Mouse (Mus musculus): ENCODE results near the gene Pigq. TPM values are rescaled to one million over a fixed set of nuclear protein-coding genes. Genes with fewer than 3 reads are reported as not detected.
A peak's percentile ranks its signal among the peaks of the same experiment; 100 is the strongest.

Pigq gene
- polyA plus RNA-seq, 1 experiment from 2014 or later: 41.4 TPM

- no peak overlapping the region for H3K27ac ChIP-seq (replicated peaks; ENCODE audit: low read depth, low read length)
- no peak overlapping the region for H3K9ac ChIP-seq (replicated peaks; ENCODE audit: low read length)
- no peak overlapping the region for H3K4me3 ChIP-seq (ENCODE audit: low read depth, low read length)
- no peak overlapping the region for H3K4me2 ChIP-seq (ENCODE audit: low read depth, low read length)
- no peaks in the 10 kb centered on the region for H3K27me3 ChIP-seq (ENCODE audit: control insufficient read depth, insufficient read depth, low read length)
- H3K9me3 ChIP-seq (replicated peaks; ENCODE audit: control insufficient read depth, low read length): no peaks in the 10 kb centered on the region
- WGBS: 100% methylated on average over 1 of the region's 1 CpGs
- peaks cover 10% of the 10 kb centered on the region for H3K36me3 ChIP-seq (replicated peaks; ENCODE audit: control insufficient read depth, insufficient read depth, low read depth, low read length)
- H3K4me1 ChIP-seq (ENCODE audit: control insufficient read depth, insufficient read depth, low read length): no peaks in the 10 kb centered on the region
- ATAC-seq (replicated peaks; ENCODE audit: insufficient number of reproducible peaks, low FRiP score, low TSS enrichment, low read depth) (no peak), DNase-seq (ENCODE audit: low spot score) (no peak)
Observed at GRCm38 (mm10) chr17:25934526-25934925, 10.2 kb downstream of the Pigq start.

GRCm38 (mm10) chr17:25925348-25925747 is 19.4 kb downstream of the Pigq start:
- Histone ChIP-seq H3K27me3 (ENCODE audit: control insufficient read depth, insufficient read depth, low read length) (no peaks in the 10 kb centered on the region), H3K9ac (replicated peaks; ENCODE audit: low read length) (no peak overlapping the region), H3K4me3 (ENCODE audit: low read depth, low read length) (no peak overlapping the region), H3K4me2 (ENCODE audit: low read depth, low read length) (no peak overlapping the region), H3K4me1 (ENCODE audit: control insufficient read depth, insufficient read depth, low read length) (no peaks in the 10 kb centered on the region), H3K9me3 (replicated peaks; ENCODE audit: control insufficient read depth, low read length) (no peaks in the 10 kb centered on the region), H3K27ac (replicated peaks; ENCODE audit: low read depth, low read length) (no peak overlapping the region), H3K36me3 (replicated peaks; ENCODE audit: control insufficient read depth, insufficient read depth, low read depth, low read length) (peaks cover 5% of the 10 kb centered on the region)
- no peak for DNase-seq (ENCODE audit: low spot score)
- no peak for ATAC-seq (replicated peaks; ENCODE audit: insufficient number of reproducible peaks, low FRiP score, low TSS enrichment, low read depth)
- WGBS: 74% methylated on average over 2 of the region's 2 CpGs

GRCm38 (mm10) chr17:25922120-25922519 is 22.6 kb downstream of the Pigq start:
- H3K27ac ChIP-seq (replicated peaks; ENCODE audit: low read depth, low read length): no peak overlapping the region
- ATAC-seq (replicated peaks; ENCODE audit: insufficient number of reproducible peaks, low FRiP score, low TSS enrichment, low read depth): no peak
- no peak overlapping the region for H3K4me2 ChIP-seq (ENCODE audit: low read depth, low read length)
- H3K36me3 ChIP-seq (replicated peaks; ENCODE audit: control insufficient read depth, insufficient read depth, low read depth, low read length): no peaks in the 10 kb centered on the region; the same call in 1 of the 2 replicates
- no peak for DNase-seq (ENCODE audit: low spot score)
- H3K4me3 ChIP-seq (ENCODE audit: low read depth, low read length): no peak overlapping the region
- 89% methylated on average over 5 of the region's 5 CpGs for WGBS
- no peaks in the 10 kb centered on the region for H3K9me3 ChIP-seq (replicated peaks; ENCODE audit: control insufficient read depth, low read length)
- peaks cover 4% of the 10 kb centered on the region for H3K4me1 ChIP-seq (ENCODE audit: control insufficient read depth, insufficient read depth, low read length)
- H3K27me3 ChIP-seq (ENCODE audit: control insufficient read depth, insufficient read depth, low read length): no peaks in the 10 kb centered on the region
- no peak overlapping the region for H3K9ac ChIP-seq (replicated peaks; ENCODE audit: low read length)

- ATAC-seq (replicated peaks; ENCODE audit: insufficient number of reproducible peaks, low FRiP score, low TSS enrichment, low read depth) (peak; percentile 99), DNase-seq (ENCODE audit: low spot score) (peak; percentile 99)
- WGBS: under 1% methylated on average over 40 of the region's 40 CpGs
- Histone ChIP-seq H3K27ac (replicated peaks; ENCODE audit: low read depth, low read length) (peak overlapping the region; percentile 59), H3K27me3 (ENCODE audit: control insufficient read depth, insufficient read depth, low read length) (no peaks in the 10 kb centered on the region), H3K9me3 (replicated peaks; ENCODE audit: control insufficient read depth, low read length) (no peaks in the 10 kb centered on the region), H3K9ac (replicated peaks; ENCODE audit: low read length) (peak overlapping the region; percentile 81), H3K4me2 (ENCODE audit: low read depth, low read length) (peak overlapping the region; percentile 43), H3K4me3 (ENCODE audit: low read depth, low read length) (peak overlapping the region; percentile 99), H3K36me3 (replicated peaks; ENCODE audit: control insufficient read depth, insufficient read depth, low read depth, low read length) (no peaks in the 10 kb centered on the region; the same call in 1 of the 2 replicates), H3K4me1 (ENCODE audit: control insufficient read depth, insufficient read depth, low read length) (peaks cover 4% of the 10 kb centered on the region)
Observed at GRCm38 (mm10) chr17:25919786-25920642, 24.7 kb downstream of the Pigq start.

GRCm38 (mm10) chr17:25919144-25919785 is 25.5 kb downstream of the Pigq start, which contains the start of gene Rab40c:
TSS of gene Rab40c (minus strand) at chr17:25919727.
- Histone ChIP-seq H3K4me3 (ENCODE audit: low read depth, low read length) (peak within 1 kb of the TSS; percentile 99), H3K9ac (replicated peaks; ENCODE audit: low read length) (peak within 1 kb of the TSS; percentile 81), H3K36me3 (replicated peaks; ENCODE audit: control insufficient read depth, insufficient read depth, low read depth, low read length) (no peaks in the 10 kb centered on the region; the same call in 1 of the 2 replicates), H3K4me2 (ENCODE audit: low read depth, low read length) (peak within 1 kb of the TSS; percentile 85), H3K27ac (replicated peaks; ENCODE audit: low read depth, low read length) (peak within 1 kb of the TSS; percentile 59), H3K27me3 (ENCODE audit: control insufficient read depth, insufficient read depth, low read length) (no peaks in the 10 kb centered on the region), H3K9me3 (replicated peaks; ENCODE audit: control insufficient read depth, low read length) (no peaks in the 10 kb centered on the region), H3K4me1 (ENCODE audit: control insufficient read depth, insufficient read depth, low read length) (peaks cover 4% of the 10 kb centered on the region)
- WGBS: under 1% methylated on average over 64 of the region's 78 CpGs
- peak; percentile 41 for DNase-seq (ENCODE audit: low spot score)
- no peak for ATAC-seq (replicated peaks; ENCODE audit: insufficient number of reproducible peaks, low FRiP score, low TSS enrichment, low read depth)

GRCm38 (mm10) chr17:25918037-25918750 is 26.5 kb downstream of the Pigq start:
- H3K9me3 ChIP-seq (replicated peaks; ENCODE audit: control insufficient read depth, low read length): no peaks in the 10 kb centered on the region
- peak overlapping the region; percentile 81 for H3K9ac ChIP-seq (replicated peaks; ENCODE audit: low read length)
- no peak overlapping the region for H3K27ac ChIP-seq (replicated peaks; ENCODE audit: low read depth, low read length)
- peak overlapping the region; percentile 99 for H3K4me3 ChIP-seq (ENCODE audit: low read depth, low read length)
- WGBS: 86% methylated on average over 9 of the region's 9 CpGs
- no peaks in the 10 kb centered on the region for H3K27me3 ChIP-seq (ENCODE audit: control insufficient read depth, insufficient read depth, low read length)
- H3K36me3 ChIP-seq (replicated peaks; ENCODE audit: control insufficient read depth, insufficient read depth, low read depth, low read length): no peaks in the 10 kb centered on the region; the same call in 1 of the 2 replicates
- DNase-seq (ENCODE audit: low spot score) (no peak), ATAC-seq (replicated peaks; ENCODE audit: insufficient number of reproducible peaks, low FRiP score, low TSS enrichment, low read depth) (no peak)
- H3K4me1 ChIP-seq (ENCODE audit: control insufficient read depth, insufficient read depth, low read length): peaks cover 4% of the 10 kb centered on the region
- H3K4me2 ChIP-seq (ENCODE audit: low read depth, low read length): peak overlapping the region; percentile 85

GRCm38 (mm10) chr17:25916931-25917647 is 27.6 kb downstream of the Pigq start:
- Histone ChIP-seq H3K4me2 (ENCODE audit: low read depth, low read length) (no peak overlapping the region), H3K4me1 (ENCODE audit: control insufficient read depth, insufficient read depth, low read length) (peaks cover 4% of the 10 kb centered on the region), H3K4me3 (ENCODE audit: low read depth, low read length) (no peak overlapping the region), H3K27me3 (ENCODE audit: control insufficient read depth, insufficient read depth, low read length) (no peaks in the 10 kb centered on the region), H3K27ac (replicated peaks; ENCODE audit: low read depth, low read length) (no peak overlapping the region), H3K9me3 (replicated peaks; ENCODE audit: control insufficient read depth, low read length) (no peaks in the 10 kb centered on the region), H3K36me3 (replicated peaks; ENCODE audit: control insufficient read depth, insufficient read depth, low read depth, low read length) (no peaks in the 10 kb centered on the region; the same call in 1 of the 2 replicates), H3K9ac (replicated peaks; ENCODE audit: low read length) (no peak overlapping the region)
- WGBS: 84% methylated on average over 8 of the region's 8 CpGs
- ATAC-seq (replicated peaks; ENCODE audit: insufficient number of reproducible peaks, low FRiP score, low TSS enrichment, low read depth): no peak
- DNase-seq (ENCODE audit: low spot score): no peak

Data from embryonic facial prominence, embryonic 11.5 days (tissue).